Comparison of ENCODE assay signal across 18 mouse cellular contexts in genomic region chr9:23358108-23358507, GRCm38 (mm10).
"Had no signal": no experiment of that assay in that cellular context is flagged by ENCODE, and none has a peak within 500 bp of the region (broad histone marks: within the 10 kb centered on the region; RNA-seq: fewer than 3 reads in every experiment).

No protein-coding gene starts in this region.

- ATAC-seq: intestine, postnatal 0 days; liver, embryonic 12.5 days had no signal

- DNase-seq: kidney, adult 2 months; kidney, postnatal 25 days; layer of hippocampus, adult 9-11 months; liver; midbrain, embryonic 14.5 days; thymus, adult 2 months; thymus, postnatal 14 days; thymus, postnatal 4 days had no signal

- H3K9ac ChIP-seq: limb, embryonic 13.5 days; liver, embryonic 12.5 days; liver, embryonic 15.5 days; neural tube, embryonic 12.5 days; neural tube, embryonic 15.5 days had no signal

- H3K27ac ChIP-seq: kidney, postnatal 0 days; layer of hippocampus, adult 2 months; limb, embryonic 10.5 days; limb, embryonic 13.5 days; liver, embryonic 12.5 days; liver, embryonic 15.5 days; neural tube, embryonic 12.5 days; neural tube, embryonic 15.5 days had no signal

- H3K9me3 ChIP-seq: limb, embryonic 10.5 days; limb, embryonic 13.5 days; liver, embryonic 12.5 days; liver, embryonic 15.5 days; neural tube, embryonic 12.5 days; neural tube, embryonic 15.5 days had no signal

- H3K4me1 ChIP-seq: liver, embryonic 12.5 days; liver, embryonic 15.5 days; neural tube, embryonic 12.5 days; neural tube, embryonic 15.5 days had no signal

- H3K36me3 ChIP-seq: limb, embryonic 10.5 days; limb, embryonic 13.5 days; liver, embryonic 12.5 days; liver, embryonic 15.5 days; neural tube, embryonic 12.5 days; neural tube, embryonic 15.5 days had no signal

- H3K4me3 ChIP-seq: layer of hippocampus, adult 2 months; limb, embryonic 10.5 days; limb, embryonic 13.5 days; liver, embryonic 12.5 days; liver, embryonic 15.5 days; neural tube, embryonic 12.5 days; neural tube, embryonic 15.5 days had no signal

- H3K4me2 ChIP-seq: limb, embryonic 13.5 days; liver, embryonic 12.5 days; liver, embryonic 15.5 days; midbrain, embryonic 11.5 days; neural tube, embryonic 12.5 days; neural tube, embryonic 15.5 days had no signal

- H3K27me3 ChIP-seq: limb, embryonic 13.5 days; liver, embryonic 12.5 days; liver, embryonic 15.5 days; neural tube, embryonic 12.5 days; neural tube, embryonic 15.5 days had no signal
